8 mouse cellular contexts compared by ENCODE assay signal in the genomic region with DNA sequence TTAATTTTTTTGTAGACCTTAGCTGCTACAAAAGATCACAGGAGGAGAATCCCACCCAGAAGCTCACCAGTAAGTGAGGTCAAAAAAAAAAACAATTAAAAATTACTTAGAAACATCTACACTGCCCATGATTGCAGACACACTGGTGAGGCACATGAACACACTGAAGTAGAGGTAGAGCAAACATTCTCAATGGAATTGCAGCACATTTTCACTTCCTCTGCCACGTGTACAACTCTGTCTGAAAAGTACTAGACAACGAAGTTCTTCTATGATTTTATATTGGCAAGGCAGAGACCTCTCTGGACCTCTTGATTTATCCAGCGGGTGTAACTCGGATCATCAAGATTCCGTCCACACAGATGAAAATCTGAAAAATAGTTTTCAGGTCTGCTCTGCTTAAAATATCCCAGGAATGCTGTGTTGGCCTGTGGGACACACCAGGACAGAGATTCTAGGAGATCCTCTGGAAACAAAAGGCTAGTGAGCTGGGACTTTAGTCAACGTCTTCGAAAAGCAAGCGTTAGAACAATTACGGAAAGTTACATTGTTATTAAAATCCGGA. TPM values are rescaled to one million over a fixed set of nuclear protein-coding genes. Genes with fewer than 3 reads are reported as not detected.
A peak's percentile ranks its signal among the peaks of the same experiment; 100 is the strongest.
DNase-seq lines count a peak whose midpoint lies in the region; ATAC-seq lines count a peak whose summit lies in the region.

No protein-coding gene starts in this region.

- no peak for ATAC-seq in kidney, embryonic 14.5 days (ENCODE audit: low FRiP score, low TSS enrichment)
- no peak for ATAC-seq in hindbrain, embryonic 14.5 days (ENCODE audit: low FRiP score)
- no peak for ATAC-seq in midbrain, embryonic 14.5 days (ENCODE audit: low FRiP score, low TSS enrichment)
- no peak for ATAC-seq in CD4-positive, CD25-positive, alpha-beta regulatory T cell, adult 4 months

- peak overlapping the region; percentile 90 for H3K4me3 ChIP-seq in kidney, embryonic 14.5 days (ENCODE audit: low read length)
- H3K4me3 ChIP-seq in brown adipose tissue, adult 24 weeks (ENCODE audit: insufficient read depth, low read depth, low read length): peak overlapping the region; percentile 72; the same call in 1 of the 2 replicates
- H3K4me3 ChIP-seq in hindbrain, embryonic 14.5 days (replicated peaks; ENCODE audit: low read length): peak overlapping the region; percentile 72
- H3K4me3 ChIP-seq in midbrain, embryonic 14.5 days (replicated peaks; ENCODE audit: low read depth, low read length): peak overlapping the region; percentile 83

- H3K9me3 ChIP-seq in kidney, embryonic 14.5 days (ENCODE audit: control insufficient read depth, low read length): no peaks in the 10 kb centered on the region
- no peaks in the 10 kb centered on the region for H3K9me3 ChIP-seq in hindbrain, embryonic 14.5 days (ENCODE audit: control insufficient read depth, low read length)
- H3K9me3 ChIP-seq in midbrain, embryonic 14.5 days (ENCODE audit: control insufficient read depth, low read length): no peaks in the 10 kb centered on the region

- intact Hi-C loops in left cerebral cortex, postnatal 25 days (cut with DNase I): no loop called here

- H3K9ac ChIP-seq in kidney, embryonic 14.5 days (ENCODE audit: low read depth, low read length): peak overlapping the region; percentile 94
- peak overlapping the region; percentile 78; the same call in 1 of the 2 replicates for H3K9ac ChIP-seq in hindbrain, embryonic 14.5 days
- H3K9ac ChIP-seq in midbrain, embryonic 14.5 days (replicated peaks; ENCODE audit: low read length): no peak overlapping the region

- peak overlapping the region; percentile 95; the same call in 1 of the 2 replicates for H3K27ac ChIP-seq in kidney, embryonic 14.5 days (ENCODE audit: low read depth, low read length)
- H3K27ac ChIP-seq in brown adipose tissue, adult 24 weeks (replicated peaks; ENCODE audit: low read depth, low read length): peak overlapping the region; percentile 89
- no peak overlapping the region for H3K27ac ChIP-seq in hindbrain, embryonic 14.5 days
- peak overlapping the region; percentile 91; the same call in 1 of the 2 replicates for H3K27ac ChIP-seq in midbrain, embryonic 14.5 days (replicated peaks; ENCODE audit: low read depth, low read length)

- no peak for DNase-seq in kidney, postnatal 14 days
- no peak for DNase-seq in hindbrain, embryonic 14.5 days (ENCODE audit: low spot score)
- no peak for DNase-seq in midbrain, embryonic 14.5 days
- no peak for DNase-seq in urinary bladder, postnatal 14 days (ENCODE audit: low spot score)
- DNase-seq in left cerebral cortex, postnatal 25 days (ENCODE audit: low spot score in 2 of 2): no peak

- 41% methylated on average over 10 of the region's 10 CpGs for WGBS in kidney, embryonic 14.5 days
- WGBS in hindbrain, embryonic 14.5 days: 40% methylated on average over 10 of the region's 10 CpGs
- WGBS in midbrain, embryonic 14.5 days: 48% methylated on average over 10 of the region's 10 CpGs

- no peaks in the 10 kb centered on the region for H3K27me3 ChIP-seq in kidney, embryonic 14.5 days (ENCODE audit: control insufficient read depth, insufficient read depth, low read length)
- H3K27me3 ChIP-seq in hindbrain, embryonic 14.5 days (ENCODE audit: control insufficient read depth, insufficient read depth, low read length): no peaks in the 10 kb centered on the region
- no peaks in the 10 kb centered on the region for H3K27me3 ChIP-seq in midbrain, embryonic 14.5 days (ENCODE audit: control insufficient read depth, insufficient read depth, low read length)

- peaks cover 18% of the 10 kb centered on the region for H3K4me1 ChIP-seq in kidney, embryonic 14.5 days (ENCODE audit: control insufficient read depth, insufficient read depth, low read length)
- H3K4me1 ChIP-seq in brown adipose tissue, adult 24 weeks (ENCODE audit: control insufficient read depth, insufficient read depth, insufficient read length, low read length): peaks cover 8% of the 10 kb centered on the region
- peaks cover 16% of the 10 kb centered on the region for H3K4me1 ChIP-seq in hindbrain, embryonic 14.5 days (replicated peaks; ENCODE audit: control insufficient read depth, insufficient read depth, low read length)
- 0 out of 2 replicates have a peak, but pooled peaks cover 6% of the 10 kb centered on the region for H3K4me1 ChIP-seq in midbrain, embryonic 14.5 days (ENCODE audit: control insufficient read depth, insufficient read depth, low read length)

- H3K4me2 ChIP-seq in kidney, embryonic 14.5 days (replicated peaks; ENCODE audit: low read depth, low read length): peak overlapping the region; percentile 68
- peak overlapping the region; percentile 85 for H3K4me2 ChIP-seq in hindbrain, embryonic 14.5 days (replicated peaks)
- H3K4me2 ChIP-seq in midbrain, embryonic 14.5 days (ENCODE audit: low read length): peak overlapping the region; percentile 89

- H3K36me3 ChIP-seq in kidney, embryonic 14.5 days (ENCODE audit: control insufficient read depth, insufficient read depth, low read length): no peaks in the 10 kb centered on the region
- no peaks in the 10 kb centered on the region for H3K36me3 ChIP-seq in hindbrain, embryonic 14.5 days (replicated peaks; ENCODE audit: control insufficient read depth, insufficient read depth)
- no peaks in the 10 kb centered on the region for H3K36me3 ChIP-seq in midbrain, embryonic 14.5 days (ENCODE audit: control insufficient read depth, insufficient read depth, low read length)

RNA-seq across cellular contexts. Expression of gene Ric1, which starts 1.0 kb away (rescaled TPM):
- 17.4 and 19.3 TPM in 2 replicates for polyA plus RNA-seq in kidney, embryonic 14.5 days (2014; fragmentation: Nextera tagmentation; extraction: Ambion mirVana)
- polyA plus RNA-seq in brown adipose tissue, adult 24 weeks (2012; ENCODE audit: insufficient read depth, insufficient read length, missing spikeins): 21.6 and 23.3 TPM in 2 replicates
- polyA plus RNA-seq in hindbrain, embryonic 14.5 days (2014; fragmentation: Nextera tagmentation; extraction: Ambion mirVana): 16.5 and 17.3 TPM in 2 replicates
- 17.7 and 18.6 TPM in 2 replicates for polyA plus RNA-seq in midbrain, embryonic 14.5 days (2014; fragmentation: Nextera tagmentation; extraction: Ambion mirVana)
- 10 to 100 TPM in 1 of 2 experiments, 1 to 10 TPM in 1; 6.3 to 12.6 TPM for polyA plus RNA-seq in CD4-positive, CD25-positive, alpha-beta regulatory T cell, adult 4 months (2017; shearing (Covaris generic))
- total RNA-seq in left cerebral cortex, postnatal 25 days (2021): 10 to 100 TPM; 36.6 to 37.1 TPM
